Mouse (Mus musculus): ENCODE data around the gene Hikeshi.

Gene Hikeshi

DNA sequence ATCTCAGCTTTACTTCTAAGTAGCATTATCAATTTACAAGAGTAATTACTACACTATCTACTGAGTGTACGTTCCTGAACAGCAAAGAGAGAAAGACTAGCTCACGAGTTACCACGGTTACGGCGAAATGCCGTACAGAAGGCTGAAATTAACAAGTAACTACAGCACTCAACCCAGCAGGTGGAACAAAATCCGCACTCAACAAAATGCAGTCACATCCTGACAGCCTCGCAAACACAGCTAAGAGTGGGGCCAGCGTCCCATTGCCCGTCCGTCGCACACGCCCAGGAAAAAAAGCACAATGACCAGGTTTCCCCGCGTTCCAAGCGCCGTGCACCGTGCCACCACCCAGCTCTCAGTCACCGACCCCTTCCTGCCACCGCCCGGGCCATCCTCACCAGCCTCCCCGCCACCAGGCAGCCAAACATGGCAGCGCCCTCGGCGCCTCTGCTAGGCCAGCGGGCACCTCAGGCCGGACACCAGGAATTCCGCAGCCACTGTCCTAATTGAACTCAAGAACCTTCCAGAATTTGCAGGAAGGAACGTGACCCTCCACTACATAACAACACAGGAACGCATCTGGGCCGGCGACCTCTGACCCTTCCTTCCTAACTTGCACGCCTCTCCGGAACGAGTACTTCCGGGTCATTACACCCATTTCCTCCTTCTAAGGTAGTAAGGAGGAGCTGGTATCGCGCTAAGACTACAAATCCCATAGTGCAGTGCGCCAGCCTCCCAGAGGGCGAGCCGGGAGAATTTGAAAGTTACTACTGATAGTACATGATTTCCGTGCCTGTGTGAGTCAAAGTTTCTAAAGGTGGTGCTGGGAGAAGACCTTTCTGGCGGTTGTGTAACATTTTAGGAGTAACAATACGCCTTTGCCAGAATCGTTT is at the start of gene Hikeshi:
Hikeshi (minus strand) TSS at position 634 of the 893 bp plus-strand sequence.
- peak; percentile 97 to 98 for DNase-seq

DNA sequence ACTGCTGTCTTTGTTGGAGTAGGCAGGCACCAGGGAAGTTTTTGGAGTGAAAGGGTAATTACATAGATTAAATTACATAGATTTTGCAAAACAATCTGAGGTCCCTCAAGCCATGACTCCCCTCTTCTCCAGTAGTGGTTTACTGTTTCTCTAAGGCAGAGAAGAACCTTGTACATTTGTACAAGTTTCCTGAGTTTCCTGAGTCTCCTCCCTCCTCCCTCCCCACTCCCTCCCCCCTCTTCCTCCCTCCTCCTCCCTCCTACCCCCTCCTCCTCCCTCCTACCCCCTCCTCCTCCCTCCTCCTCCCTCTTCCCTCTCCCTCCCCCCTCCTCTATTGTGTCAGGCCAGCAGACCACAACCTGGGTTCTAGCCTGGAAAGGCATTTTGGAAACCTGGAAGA is 43.4 kb upstream of the Hikeshi start:
- DNase-seq: no peak

DNA sequence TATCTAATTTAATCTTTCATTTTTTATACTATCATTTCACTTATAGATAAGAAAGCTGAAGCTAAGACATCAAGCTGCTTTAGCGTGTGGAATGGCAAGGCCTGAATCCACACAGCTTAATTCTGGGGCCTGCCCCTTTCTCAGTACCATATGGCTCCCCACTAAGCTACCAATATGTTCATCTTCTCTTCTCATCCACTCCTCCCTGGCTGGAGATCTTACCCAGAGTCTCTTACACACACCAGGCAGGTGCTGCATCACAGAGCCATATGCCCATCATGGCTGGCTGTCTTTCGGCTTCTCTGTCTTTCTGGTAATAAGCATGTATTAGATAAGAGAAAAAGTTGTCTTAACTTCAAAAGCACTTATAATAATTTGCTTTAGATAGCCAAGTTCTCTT is 42.4 kb upstream of the Hikeshi start:
- DNase-seq: peak; percentile 29 to 38

DNA sequence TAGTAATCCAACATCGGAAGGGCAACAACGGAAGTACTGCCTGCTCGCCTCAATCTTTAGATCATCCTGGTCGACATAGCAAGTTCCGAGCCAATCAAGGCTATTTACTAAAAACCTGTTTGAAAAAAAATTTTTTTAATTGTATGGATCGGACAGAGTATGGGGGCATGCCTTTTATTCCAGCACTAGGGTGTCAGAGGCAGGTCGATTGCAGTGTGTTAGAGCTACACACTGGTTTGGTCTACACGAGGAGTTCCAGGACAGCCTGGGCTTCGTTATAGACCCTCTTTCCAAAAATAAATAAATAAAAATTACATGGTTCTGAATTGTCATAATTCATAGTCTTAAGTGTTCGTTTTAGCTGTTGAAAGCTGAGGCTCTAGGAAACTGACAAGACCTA is 40.6 kb upstream of the Hikeshi start:
- DNase-seq: peak; percentile 7 to 27

DNA sequence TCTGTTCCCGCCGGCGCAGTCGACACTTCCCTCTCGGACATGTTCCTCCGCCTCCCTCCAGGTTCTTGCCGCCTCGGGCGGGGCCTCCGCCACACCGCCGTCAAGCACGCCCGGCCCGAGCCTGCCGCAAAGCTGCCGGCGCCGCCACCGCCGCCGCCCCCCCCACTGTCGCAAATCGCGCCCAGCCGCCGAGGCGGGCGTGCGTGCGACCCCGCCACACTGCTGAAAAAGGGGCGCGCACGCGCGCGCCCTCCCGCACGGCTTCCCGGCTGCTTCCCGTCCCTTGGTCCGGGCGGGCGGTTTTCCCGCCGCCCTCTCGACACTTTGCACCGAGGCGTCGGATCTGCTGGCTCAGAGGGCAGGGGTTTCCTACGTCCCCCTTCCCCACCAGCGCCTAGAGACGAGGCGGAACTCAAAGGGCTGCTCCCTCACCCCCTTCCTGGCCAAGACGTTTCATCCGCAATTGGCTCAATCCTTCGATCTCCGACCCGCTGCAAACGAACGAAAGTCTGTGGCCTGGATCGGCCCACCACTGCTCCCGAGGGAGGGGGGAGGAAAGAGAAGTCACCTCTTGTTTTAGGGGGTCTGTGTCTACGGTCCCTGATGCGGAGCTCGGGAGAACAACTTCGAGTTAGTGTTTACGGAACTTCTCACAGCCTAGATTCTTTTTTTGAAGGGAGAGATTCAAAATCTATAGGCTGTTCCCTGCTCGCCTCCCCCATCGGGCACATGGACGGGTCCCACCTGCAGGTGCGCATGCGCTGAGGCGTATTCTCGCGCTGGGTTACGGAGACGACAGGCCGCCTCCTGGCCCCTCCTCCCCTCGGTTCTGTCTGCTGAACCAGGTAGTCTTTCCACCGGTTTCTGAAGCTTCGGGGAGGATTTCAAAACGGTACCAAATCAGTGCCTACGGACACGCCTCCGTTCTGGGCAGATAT is 39.8 kb upstream of the Hikeshi start, which contains the start of gene Eed:
Eed (minus strand) TSS at position 499 of the 938 bp plus-strand sequence.
- DNase-seq: peak; percentile 98 to 99

DNA sequence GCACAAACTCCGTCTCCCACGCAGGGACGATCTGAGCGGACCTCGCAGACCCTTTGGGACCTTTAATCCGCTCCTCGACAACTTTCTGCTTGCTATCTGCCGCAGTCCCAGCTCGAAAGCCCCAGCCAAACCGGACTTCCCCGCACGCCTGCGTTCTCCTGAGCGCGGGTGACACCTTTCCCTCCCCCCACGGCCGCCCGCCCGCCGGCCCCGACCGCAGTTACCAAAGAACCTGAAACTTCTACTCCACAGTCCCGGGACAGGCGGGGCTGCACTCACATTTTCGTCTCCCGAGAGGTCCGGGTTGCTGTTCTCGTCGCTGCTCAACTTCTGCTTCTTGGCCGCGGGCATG is 39.1 kb upstream of the Hikeshi start:
- DNase-seq: no peak

DNA sequence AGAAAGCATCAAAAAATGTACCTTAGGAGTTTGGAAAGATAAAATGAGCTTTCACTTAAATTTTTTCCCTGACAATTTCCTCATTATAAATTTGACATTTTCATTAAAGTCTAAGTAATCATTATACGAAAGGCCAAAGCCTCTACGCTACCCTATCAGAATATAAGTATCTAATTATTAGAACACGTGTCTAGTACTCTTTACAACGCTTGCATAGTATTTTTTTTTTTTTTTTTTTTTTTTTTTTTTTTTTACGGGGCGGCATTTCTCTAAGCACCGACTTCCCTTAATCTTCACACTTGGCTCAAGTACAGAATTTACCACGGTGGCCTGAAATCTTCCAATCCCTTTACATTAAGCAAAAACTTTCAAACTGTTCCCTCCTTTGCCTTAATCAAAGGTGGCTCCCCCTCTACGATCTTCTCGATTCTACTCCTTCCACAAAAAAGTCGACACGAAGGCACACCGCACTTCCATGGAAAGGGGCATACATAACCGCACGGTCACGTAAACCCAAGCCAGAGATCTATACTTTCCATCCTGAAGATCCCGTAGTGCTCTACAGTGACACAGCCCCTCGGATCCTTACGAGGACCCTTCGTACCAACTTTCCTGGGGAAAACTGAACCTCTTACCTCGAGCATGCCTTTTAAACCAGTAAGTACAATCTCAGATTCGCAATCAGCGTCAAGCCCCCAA is 38.6 kb upstream of the Hikeshi start:
- peak; percentile 13 to 26 for DNase-seq

DNA sequence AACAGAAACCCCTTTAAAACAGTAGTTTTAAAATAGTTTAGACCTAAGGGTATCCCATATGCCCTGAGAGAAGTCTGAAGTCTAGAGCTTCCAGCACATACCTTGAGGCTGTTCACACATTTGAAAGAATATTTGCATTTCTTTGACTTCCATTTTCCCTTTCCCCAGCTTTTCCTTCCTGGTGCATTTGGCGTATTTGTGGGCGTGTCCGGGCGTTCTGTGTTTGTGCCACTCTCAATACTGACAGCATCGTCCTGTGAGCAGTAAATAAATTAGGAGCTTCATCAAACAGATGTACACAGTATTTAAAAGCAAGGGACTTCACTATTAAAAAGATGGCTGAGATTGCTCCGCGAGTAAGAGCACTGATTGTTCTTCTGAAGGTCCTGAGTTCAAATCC is 35.8 kb upstream of the Hikeshi start:
- DNase-seq: no peak

DNA sequence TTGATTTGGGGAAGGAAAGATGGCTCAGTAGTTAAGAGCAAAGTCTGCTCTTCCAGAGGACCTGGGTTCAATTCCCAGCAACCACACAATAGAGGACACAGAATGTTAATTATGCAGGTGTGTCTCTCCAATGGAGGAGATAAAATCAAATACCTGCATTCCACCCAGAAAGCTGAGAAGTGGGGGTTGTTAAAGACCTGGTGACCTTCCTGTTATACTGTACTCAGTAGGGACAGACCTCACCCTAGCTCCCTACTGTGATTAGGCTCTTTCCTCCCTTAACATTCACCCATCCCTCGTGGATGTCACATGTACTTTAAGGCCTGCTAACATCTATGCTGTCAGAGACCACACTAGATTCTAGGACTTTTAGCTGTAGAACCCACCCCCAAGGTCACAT is 34.6 kb upstream of the Hikeshi start:
- no peak for DNase-seq

DNA sequence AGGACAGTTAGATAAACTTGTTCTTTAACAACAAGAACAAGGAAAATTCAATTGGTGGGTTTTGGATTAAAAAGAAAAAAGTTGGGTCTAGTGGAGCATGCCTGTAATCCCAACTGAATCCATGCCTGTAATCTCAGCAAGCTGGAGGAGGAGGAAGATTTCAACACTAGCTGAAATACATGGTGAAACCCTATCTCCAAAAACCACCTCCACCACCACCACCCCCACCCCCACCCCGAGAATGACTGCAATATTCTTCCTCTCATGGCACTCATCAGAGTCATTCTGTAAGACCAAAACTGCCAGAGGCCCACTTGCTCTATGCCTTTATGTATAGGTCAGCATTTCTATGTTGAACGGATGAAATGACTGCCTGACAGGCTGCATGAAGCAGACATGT is 26.2 kb upstream of the Hikeshi start:
- no peak for DNase-seq

DNA sequence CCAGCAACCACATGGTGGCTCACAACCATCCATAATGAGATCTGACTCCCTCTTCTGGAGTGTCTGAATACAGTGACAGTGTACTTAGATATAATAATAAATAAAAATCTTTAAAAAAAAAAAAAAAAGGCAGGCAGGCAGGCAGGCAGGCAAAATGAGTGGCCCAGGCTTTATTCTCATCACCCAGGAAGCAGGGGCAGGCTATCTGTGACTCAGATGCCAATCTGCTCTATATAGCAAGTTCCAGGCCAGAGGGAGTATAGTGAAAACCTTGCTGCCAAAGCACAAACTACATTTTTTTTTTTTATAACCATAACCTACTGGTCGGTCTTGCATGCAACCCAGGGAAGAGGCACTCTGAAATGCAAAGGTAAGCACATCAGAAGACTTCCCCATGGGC is 25.8 kb upstream of the Hikeshi start:
- DNase-seq: no peak

DNA sequence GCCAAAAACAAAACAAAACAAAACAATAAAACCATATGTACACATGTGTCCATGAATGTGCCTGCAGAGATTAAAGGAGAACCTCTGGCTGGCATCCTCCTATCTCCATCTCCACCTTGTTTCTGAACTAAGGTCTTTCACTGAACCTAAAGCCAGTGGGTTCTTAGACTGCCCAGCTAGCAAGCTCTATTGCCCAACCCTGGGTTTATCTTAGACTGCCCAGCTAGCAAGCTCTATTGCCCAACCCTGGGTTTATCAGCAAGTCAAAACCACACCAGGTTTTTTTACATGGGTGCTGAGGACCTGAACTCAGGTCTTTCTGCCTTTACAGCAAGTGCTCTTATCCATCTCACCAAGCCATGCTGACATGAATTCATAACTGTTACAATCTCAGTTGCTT is 22.1 kb upstream of the Hikeshi start:
- no peak for DNase-seq

DNA sequence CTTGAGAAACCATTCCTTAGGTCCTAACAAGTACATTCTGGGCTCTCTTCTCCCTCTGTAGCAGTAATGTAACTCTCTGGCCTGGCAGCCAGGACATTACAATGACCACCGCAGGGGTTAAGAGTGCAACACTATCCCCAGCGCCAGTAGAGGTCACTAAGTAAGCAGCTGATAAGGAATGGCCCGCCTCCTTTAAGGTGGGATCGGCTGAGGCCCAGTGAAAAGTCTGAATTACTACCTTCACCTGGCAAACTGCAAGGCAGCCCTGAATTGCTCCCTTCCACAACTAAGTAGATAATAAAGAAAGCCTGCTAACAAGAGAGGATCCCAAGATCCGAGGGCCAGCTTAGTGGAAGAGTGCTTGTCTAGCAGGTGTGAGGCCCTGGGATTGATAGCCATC is 16.3 kb upstream of the Hikeshi start:
- DNase-seq: no peak

DNA sequence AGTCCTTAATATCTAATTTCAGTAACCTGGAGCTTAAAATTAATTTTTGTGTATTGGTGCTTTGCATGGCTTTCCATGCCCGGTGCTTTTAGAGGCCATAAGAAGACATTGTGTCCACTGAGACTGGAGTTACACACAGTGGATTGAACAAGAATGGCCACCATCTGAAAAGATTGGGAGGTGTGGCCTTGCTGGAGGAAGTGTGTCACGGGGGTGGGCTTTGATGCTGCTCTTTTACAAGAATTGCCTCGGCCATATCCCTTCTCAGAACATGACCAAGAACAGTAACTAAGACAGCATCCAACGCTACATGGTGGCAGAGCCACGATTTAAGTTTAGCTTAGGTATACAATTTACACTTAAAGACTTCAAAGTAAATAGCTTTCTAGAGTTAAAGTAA is 13.3 kb upstream of the Hikeshi start:
- DNase-seq: no peak

DNA sequence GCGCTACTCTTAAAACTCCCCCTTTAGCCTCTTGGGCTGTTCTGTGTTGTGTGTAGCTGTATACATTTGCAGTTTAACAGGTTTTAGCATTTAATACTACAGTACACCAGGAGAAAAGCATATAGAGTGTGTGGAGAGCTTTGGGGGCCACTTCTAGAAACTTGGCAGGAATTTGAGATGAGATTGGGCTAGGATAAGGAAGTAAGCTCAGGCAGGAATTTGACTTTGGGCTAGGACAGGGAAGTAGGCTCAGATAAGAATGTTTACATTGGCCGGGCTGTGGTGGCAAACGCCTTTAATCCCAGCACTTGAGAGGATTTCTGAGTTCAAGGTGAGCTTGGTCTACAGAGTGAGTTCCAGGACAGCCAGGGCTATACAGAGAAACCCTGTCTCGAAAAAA is 8.4 kb upstream of the Hikeshi start:
- no peak for DNase-seq

DNA sequence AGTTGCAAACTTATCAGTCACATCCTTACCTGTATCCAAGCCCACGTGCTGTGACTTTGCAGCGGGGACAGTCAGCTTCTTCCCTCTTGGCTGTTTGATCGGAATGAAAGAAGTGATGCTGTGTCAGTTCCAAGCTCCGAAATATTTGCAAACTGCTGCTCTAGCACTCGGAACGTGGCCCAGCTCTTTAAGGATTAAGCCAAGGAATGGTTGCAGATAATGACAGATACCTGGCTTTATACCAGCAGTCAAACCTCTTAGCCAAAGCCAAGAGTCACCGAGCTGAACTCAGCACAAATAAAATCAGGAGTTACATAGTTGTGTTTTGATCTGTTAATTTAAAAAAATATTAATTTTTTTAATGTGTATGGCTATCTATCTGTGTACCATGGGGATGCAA is 7.0 kb upstream of the Hikeshi start:
- DNase-seq: peak; percentile 73 to 79

DNA sequence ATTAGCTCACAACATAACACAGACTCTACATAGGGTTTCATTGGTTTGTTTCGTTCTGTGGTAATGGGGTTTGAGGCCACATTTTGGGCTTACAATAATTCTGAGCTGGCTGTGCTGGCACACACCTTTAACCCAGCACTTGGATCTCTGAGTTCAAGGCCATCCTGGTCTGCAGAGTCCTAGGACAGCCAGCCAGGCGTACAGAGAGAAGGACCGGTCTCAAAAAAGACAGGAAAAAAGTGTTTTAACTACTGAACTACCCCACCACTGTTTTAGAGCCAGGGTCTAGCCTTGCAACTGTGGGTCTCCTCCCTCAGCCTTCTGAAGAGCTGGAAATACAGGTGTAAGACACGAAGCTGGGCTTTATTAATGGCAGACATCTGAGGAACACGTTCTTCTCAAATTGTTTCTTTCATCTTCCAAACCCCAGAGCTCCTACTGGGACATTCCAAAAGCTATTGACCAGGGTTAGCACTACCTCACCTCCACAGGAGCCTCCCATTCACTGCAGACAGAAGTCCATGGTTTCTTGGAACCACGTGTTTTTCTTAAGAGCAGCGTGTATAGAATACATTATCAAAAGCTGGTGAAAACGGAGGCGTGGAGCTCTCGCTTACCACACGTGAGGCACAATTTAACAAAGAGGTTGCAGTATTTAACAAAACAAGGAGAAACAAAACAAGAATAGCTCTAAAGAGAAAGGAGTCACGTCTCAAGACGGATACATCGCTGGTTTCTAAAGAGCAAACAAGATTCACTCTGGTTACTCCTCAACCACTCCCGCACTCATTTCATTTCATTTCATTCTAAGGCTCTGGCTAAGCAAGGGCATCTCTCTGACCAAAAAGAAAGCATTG is 1.3 kb downstream of the Hikeshi start:
- peak in 1 of 2 experiments; percentile 31 for DNase-seq

DNA sequence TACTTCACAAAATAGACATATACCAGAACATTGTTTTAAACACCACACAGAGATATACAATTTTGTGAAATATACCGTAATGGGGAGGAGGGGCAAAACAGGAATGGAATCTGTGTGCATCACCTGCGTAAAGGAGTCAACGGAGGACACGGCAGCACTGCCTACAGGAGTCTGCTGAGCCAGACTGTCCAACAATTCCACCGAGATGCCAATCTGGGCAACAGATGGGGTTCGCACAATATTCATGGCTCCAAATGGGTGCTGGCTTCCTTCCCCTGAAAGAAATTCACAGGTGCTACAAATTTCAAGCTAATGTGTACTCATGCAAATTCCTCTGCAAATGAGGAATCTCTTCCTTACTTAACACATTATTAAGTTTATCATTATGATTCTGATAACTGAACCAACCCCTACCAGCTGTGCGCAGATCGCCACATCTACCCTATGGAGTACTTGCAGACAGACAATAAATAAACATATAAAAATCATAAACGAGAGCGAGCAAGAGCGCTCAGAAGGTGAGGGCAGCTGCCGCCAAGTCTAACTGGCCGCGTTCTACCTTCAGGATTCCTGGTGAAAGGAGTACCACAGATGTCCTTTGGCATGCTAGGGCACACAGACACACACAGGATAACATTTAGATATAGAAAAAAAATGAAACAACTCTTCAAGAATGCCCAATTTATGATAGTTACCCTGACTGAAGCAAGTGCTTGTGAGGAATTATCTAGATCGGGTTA is 17.4 kb downstream of the Hikeshi start:
- peak; percentile 90 to 91 for DNase-seq

DNA sequence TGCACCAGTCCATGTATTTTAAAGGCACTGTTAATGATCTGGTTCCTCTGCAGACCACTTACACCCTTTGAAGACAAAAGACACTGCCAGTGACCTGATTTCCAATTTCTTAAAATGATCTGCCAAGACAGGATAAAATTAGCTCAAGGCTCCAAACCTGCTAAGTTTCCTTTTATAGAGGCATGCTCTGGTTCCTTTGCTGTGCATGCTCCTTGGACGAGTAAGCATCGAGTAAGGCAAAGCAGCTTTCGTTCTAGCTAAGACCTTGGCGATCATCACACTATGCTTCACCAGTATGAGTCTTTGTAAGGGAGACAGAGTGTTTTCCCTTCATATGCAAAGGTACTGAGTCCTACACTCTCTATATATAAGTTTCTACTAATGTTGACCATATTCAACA is 23.2 kb downstream of the Hikeshi start:
- DNase-seq: peak in 1 of 2 experiments; percentile 20

DNA sequence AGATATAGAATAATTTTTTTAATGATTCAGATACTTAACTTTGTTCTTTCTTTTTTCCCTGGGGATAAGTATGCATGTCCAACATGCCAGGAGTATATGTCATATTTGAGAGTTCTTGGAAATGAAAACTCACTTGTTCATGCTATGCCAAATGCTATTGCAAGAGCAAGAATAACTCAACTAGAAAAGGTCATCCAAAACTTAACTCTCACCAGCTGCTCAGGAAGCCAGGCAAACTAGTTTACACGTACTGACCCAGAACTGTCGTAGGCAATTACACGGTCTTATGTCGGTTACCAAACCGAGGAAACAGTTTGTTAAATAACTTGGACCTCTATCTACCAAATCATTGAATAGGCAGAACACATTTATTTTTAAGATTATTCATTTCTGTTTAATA is 24.3 kb downstream of the Hikeshi start:
- peak in 1 of 2 experiments; percentile 19 for DNase-seq

DNA sequence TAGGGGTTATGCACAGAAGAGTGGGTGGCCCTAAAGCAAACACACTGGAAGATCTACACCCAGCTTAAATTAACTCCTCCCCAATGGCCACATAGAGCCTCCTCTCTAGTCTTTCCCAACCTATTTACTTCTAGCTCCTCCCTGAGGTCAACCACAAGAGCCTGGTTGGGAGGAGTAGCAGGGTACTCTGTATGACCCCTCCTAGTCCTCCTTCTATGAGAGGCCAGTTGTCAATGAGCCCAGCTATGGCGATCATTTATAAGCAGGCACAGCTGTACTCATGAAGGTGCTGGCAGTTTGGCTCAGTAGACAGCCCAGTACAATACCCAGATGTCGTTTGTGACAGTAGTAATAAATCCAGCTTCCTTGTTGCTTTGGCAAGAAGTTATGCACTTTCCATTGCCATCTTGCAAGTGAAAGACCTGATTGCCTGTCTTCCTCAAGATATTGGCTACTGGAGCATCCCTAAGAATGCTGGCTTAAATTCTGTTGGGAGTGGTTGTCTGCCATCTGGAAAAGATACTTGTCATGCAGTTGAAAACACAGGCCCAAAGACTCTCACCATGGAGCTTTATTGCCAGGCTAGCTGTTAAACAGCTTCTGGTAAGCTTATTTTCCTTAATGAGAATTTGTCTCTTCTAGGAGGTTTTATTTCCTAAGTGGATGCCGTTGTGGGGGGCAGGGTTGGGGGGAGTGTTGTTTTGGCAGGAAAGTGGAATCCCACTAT is 27.4 kb downstream of the Hikeshi start:
- DNase-seq: no peak

Data from cerebellum, postnatal 10 days (tissue).